Mouse (Mus musculus): ENCODE results near the gene N6amt1.

DNA sequence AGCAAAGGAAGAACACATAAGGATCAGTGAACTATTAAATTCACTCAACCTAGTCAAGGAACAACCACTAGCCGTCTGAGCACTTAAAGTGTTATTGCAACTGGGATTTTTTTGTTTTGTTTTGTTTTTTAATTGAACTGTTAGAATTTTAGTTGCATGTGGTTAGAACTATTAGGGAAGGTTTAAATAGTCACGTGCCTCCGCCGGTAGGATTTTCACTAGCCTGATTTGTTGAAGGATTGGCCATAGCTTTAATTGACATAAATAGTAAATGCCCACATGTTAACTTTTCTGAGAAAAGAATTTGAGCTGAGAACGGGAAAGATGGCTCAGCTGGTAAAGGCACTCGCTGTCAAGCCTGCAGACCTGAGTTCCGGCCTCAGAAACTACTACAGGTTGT, 763 bp downstream of the N6amt1 start:
- TF ChIP-seq CTCF (IDR thresholded peaks at IDR 0.05; ENCODE audit: extremely low read depth, insufficient read depth, low read length), result no peak
- no peak for TF ChIP-seq POLR2A (IDR thresholded peaks at IDR 0.05; ENCODE audit: extremely low read depth, insufficient read depth, low read length)
